Mouse (Mus musculus): ENCODE measurements around the gene Nhlh2.

DNA sequence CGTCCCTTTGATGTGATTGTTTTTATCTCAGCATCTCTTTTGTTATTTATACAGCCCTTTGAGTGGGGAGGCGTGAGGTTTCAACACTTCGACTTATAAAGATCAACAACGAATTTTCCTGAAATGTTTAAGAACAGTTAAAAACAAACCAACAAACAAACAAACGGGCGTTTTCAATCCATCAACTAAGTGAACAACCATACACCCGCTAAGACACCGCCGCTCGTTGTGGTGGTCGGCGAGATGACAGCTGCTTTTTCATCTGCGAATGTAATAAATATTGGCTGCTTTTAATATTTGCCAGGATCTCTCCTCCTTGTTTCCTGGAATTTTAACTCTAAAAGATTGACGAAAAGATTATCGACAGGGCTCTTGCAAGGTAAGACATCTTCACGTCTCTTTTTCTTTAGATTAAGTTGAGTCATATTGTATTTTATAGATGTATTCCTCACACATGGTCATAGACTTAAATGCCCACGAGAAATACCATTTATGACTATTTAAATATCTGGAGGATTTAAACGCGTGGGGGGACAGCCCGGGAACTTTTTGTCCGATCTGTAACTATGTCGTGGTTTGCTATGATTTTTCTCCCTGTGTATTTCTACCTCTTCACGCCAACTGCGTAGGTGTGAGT lies 923 bp downstream of the Nhlh2 start:
- TF ChIP-seq POLR2A (IDR thresholded peaks at IDR 0.05; ENCODE audit: low read depth, low read length) (no peak), CTCF (IDR thresholded peaks at IDR 0.05; ENCODE audit: extremely low read depth, insufficient read depth, insufficient read length, insufficient replicate concordance) (no peak)
